Mouse (Mus musculus): Measurements from ENCODE around the gene Gm13762. TPM values are rescaled to one million over a fixed set of nuclear protein-coding genes. Genes with fewer than 3 reads are reported as not detected.
"Not testable (repeated sequence)": the region's sequence is repeated elsewhere in the genome, so short reads cannot be mapped to it uniquely, and the experiment has no call there.

The Gm13762 gene
- total RNA-seq (2017) = not detected in 2 replicates

- no peak for ATAC-seq (ENCODE audit: extremely low read depth, insufficient number of reproducible peaks, low FRiP score, poor library complexity, severe bottlenecking)
These were observed at the start of gene Gm13762 for GRCm38 (mm10) chr2:88980181-88980580. Gene Gm13762, minus strand, starts transcription at chr2:88980281.

- ATAC-seq (ENCODE audit: extremely low read depth, insufficient number of reproducible peaks, low FRiP score, poor library complexity, severe bottlenecking) = not testable (repeated sequence)
These were observed 41.4 kb upstream of the Gm13762 start for GRCm38 (mm10) chr2:89021436-89021835.

GRCm38 (mm10) chr2:89018240-89018639, 38.2 kb upstream of the Gm13762 start, which contains the start of gene Olfr1216:
Gene Olfr1216, minus strand, starts transcription at chr2:89018340.
- no peak for ATAC-seq (ENCODE audit: extremely low read depth, insufficient number of reproducible peaks, low FRiP score, poor library complexity, severe bottlenecking)

DNA sequence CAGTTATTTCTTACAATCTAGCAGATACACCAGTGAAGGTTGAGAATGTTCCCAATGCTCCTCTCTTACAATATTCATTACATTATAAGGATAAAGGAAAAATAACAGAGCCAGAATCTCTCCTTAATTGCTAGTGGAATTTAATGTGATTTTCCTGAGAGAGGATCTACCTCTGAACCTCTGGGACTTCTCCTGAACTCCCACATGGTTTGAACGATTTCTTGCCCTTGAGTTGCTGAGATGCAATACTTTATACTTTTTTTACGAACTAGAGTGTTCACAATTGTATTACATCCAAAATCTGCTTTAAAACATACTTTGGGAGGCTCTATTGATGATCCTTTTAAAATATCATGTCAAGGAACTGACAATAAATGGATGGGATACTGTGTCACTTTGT, 26.8 kb upstream of the Gm13762 start, which contains the start of gene Olfr1215:
Gene Olfr1215 (minus strand): TSS at position 101 of the 400 bp plus-strand sequence.
- ATAC-seq (ENCODE audit: extremely low read depth, insufficient number of reproducible peaks, low FRiP score, poor library complexity, severe bottlenecking) = no peak

- no peak for ATAC-seq (ENCODE audit: extremely low read depth, insufficient number of reproducible peaks, low FRiP score, poor library complexity, severe bottlenecking)
These were observed 12.5 kb upstream of the Gm13762 start, which contains the start of gene Olfr1214 for GRCm38 (mm10) chr2:88992553-88992952. Gene Olfr1214, minus strand, starts transcription at chr2:88992653.

GRCm38 (mm10) chr2:88953669-88954068, 26.4 kb downstream of the Gm13762 start, which contains the start of gene Olfr1212:
Gene Olfr1212, plus strand, starts transcription at chr2:88953969.
- no peak for ATAC-seq (ENCODE audit: extremely low read depth, insufficient number of reproducible peaks, low FRiP score, poor library complexity, severe bottlenecking)

DNA sequence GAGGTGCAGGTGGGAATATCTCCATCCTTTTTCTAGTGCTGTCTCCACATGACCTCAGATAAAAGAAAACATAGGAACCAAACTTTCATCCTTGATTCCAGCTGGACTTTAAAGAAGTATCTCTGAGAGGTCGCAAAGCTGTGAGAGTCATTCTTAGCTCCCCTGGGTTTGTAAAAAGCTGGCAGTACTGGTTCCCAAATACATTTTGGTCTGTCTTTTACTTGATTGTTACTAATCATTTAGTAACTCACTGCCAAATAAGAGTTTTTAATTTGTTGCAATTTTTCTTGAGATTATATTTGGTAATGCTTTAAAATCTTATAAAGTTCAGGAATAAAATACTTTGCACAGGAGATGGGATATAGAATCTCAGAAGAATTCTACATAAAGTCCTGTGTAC, 42.1 kb downstream of the Gm13762 start, which contains the start of gene Olfr1211:
Gene Olfr1211 (minus strand): TSS at position 101 of the 400 bp plus-strand sequence.
- ATAC-seq (ENCODE audit: extremely low read depth, insufficient number of reproducible peaks, low FRiP score, poor library complexity, severe bottlenecking) = no peak

Other genes with a start within 250 kb of the Gm13762 start
- not detected in 2 replicates for gene Olfr1197, start 247.9 kb downstream of the Gm13762 start, total RNA-seq (2017)
- not detected in 2 replicates for gene Olfr1198, start 228.9 kb downstream of the Gm13762 start, total RNA-seq (2017)
- gene Olfr1199, start 219.8 kb downstream of the Gm13762 start, total RNA-seq (2017) = not detected in 2 replicates
- gene Olfr1200, start 209.8 kb downstream of the Gm13762 start, total RNA-seq (2017) = not detected in 2 replicates
- gene Olfr1201, start 187.2 kb downstream of the Gm13762 start, total RNA-seq (2017) = not detected in 2 replicates
- not detected in 2 replicates for gene Olfr1202, start 165.8 kb downstream of the Gm13762 start, total RNA-seq (2017)
- gene Olfr1205, start 150.5 kb downstream of the Gm13762 start, total RNA-seq (2017) = not detected in 2 replicates
- gene Olfr1204, start 131.0 kb downstream of the Gm13762 start, total RNA-seq (2017) = not detected in 2 replicates
- not detected in 2 replicates for gene Olfr1206, start 117.0 kb downstream of the Gm13762 start, total RNA-seq (2017)
- 0.25 TPM in 1 of 2 replicates, not detected in the other for gene Olfr1208, start 78.0 kb downstream of the Gm13762 start, total RNA-seq (2017)
- not detected in 2 replicates for gene Olfr1209, start 65.1 kb downstream of the Gm13762 start, total RNA-seq (2017)
- not detected in 2 replicates for gene Olfr1211, start 42.2 kb downstream of the Gm13762 start, total RNA-seq (2017)
- gene Olfr1212, start 26.3 kb downstream of the Gm13762 start, total RNA-seq (2017) = not detected in 2 replicates
- not detected in 2 replicates for gene Olfr1214, start 12.4 kb upstream of the Gm13762 start, total RNA-seq (2017)
- gene Olfr1215, start 26.7 kb upstream of the Gm13762 start, total RNA-seq (2017) = not detected in 2 replicates
- not detected in 2 replicates for gene Olfr1216, start 38.1 kb upstream of the Gm13762 start, total RNA-seq (2017)
- gene Olfr1217, start 51.8 kb upstream of the Gm13762 start, total RNA-seq (2017) = not detected in 2 replicates
- not detected in 2 replicates for gene Olfr1218, start 80.9 kb upstream of the Gm13762 start, total RNA-seq (2017)
- not detected in 2 replicates for gene Olfr1219, start 103.2 kb upstream of the Gm13762 start, total RNA-seq (2017)
- gene Olfr1220, start 126.6 kb upstream of the Gm13762 start, total RNA-seq (2017) = not detected in 2 replicates
- not detected in 2 replicates for gene Olfr1221, start 137.0 kb upstream of the Gm13762 start, total RNA-seq (2017)
- gene Olfr1222, start 152.8 kb upstream of the Gm13762 start, total RNA-seq (2017) = 1.5 TPM in 1 of 2 replicates, not detected in the other
- not detected in 2 replicates for gene Olfr1223, start 171.3 kb upstream of the Gm13762 start, total RNA-seq (2017)
- gene Olfr1224-ps1, start 183.8 kb upstream of the Gm13762 start, total RNA-seq (2017) = not detected in 2 replicates
- not detected in 2 replicates for gene Olfr1225, start 194.4 kb upstream of the Gm13762 start, total RNA-seq (2017)
- gene Olfr1226, start 219.8 kb upstream of the Gm13762 start, total RNA-seq (2017) = not detected in 2 replicates

Data from neutrophil, adult 5-6 weeks (primary cell).